Mouse (Mus musculus) erythroblast, adult 5-6 weeks (primary cell): ENCODE measurements at regions not wholly inside any gene's neighbourhood (a gene's known extent, or its start where the extent isn't known, plus 50 kb on each side); places are given as distances from the start of the nearest gene placed in this dataset.

Experiments used
- ATAC-seq: replicated peaks from 2 replicates; pipeline ENCODE4 v1.8.0; 2016; ENCODE audit warnings: moderate number of reproducible peaks, mild to moderate bottlenecking, moderate TSS enrichment, inconsistent platforms; ENCODE audit not compliant: poor library complexity, low FRiP score, severe bottlenecking

DNA sequence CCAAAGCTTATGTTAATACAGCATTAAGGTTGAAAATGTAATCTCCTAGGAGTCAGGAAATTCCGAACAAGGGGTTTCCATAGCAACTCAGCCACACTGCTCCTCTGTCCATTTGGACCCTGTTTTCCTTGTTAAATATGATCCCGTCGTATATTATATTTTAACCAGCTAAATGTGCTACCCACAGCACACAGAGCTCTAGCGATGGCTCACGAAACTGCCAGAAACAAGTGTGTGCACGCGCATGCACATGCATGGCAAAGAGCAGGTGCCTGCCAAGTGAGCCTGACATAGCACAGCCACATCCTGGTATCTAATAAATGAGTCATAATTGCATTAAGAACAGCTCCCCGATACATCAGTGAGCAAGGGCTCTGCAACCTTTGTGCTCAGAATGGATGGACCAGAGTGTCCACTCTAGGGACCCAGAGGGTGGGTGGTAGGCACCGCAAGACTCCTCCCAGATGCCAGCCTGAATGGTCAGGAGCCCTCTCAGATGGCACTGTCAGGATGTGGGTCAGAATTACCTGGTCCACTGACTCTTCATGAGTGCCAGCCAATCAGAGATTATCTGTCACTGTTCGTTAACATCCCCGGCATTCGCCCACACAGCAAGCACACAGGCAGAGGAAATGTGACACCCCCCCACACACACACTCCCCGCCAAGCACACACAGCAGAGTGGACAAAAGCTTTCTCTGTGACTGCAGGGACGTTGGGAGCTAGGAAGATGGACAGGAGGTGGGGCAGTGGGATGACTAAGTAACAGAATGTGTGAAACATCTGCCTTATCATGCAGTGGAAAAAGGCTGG is 272.8 kb upstream of the Zmiz1 start:
- ATAC-seq = no peak

DNA sequence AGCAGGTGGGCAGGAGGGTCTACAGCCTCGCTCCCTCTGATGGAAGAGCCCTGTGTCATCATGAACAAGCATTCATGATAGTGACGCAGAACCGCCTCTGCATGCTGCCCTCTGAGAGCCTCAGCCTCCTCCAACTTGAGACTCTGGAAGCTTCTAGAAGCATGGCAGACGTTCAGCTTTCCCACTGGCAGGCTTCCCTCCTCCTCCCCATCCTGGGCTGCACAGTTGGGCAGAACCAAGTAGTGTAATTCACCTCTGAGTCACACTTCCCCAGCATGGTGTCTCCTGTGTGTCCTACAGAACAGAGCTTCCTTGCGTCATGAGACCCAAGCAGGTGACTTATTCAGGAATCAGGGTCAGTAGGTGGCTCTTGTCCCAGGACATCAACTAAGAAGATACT is 271.3 kb upstream of the Zmiz1 start:
- no peak for ATAC-seq

DNA sequence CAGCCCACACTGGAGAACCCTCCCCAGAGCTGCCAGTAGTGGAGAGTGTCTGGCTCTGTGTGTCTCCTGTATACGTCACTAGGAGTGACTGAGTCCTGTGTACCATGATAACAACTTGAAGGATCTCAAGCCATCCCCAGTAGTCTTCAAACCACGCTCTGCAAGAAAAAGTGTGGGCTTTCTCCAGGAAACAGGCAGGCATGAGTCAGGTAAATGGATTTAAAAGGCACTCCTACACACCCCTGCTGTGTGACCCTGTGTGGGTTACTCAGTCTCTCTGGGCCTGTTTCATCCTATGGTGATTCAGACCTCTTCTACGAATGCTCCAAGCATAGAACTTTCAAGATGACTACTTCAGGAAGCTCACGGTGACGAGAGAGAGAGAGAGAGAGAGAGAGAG is 269.7 kb upstream of the Zmiz1 start:
- ATAC-seq = no peak

DNA sequence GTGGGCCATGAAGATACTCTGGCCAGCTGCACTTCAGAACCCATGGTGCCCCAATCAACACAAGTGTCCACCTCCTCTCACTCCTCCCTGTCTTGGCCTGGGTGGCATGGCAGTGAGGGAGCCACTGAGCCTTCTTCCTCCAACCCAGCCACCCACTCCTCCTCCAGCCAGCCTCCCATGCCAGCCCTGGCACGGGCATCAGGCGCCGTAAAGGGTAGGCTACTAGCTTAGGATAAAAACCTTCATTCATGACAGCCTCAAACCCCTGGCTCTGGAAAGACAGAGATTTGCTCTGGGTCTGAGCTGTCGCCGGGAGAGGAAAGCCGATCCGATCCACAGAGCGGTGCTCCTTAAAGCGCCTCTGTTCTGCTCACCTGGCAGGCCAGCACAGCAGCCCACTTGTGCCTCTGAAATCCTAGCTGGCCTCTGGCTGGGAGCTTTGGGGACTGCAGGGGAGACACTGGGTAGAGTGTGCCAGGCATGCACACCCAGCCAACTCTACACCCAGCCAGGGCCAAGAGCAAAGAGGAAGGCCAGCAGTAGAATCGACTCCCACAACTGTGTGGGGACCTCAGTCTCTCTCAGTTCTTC is 268.2 kb upstream of the Zmiz1 start:
- ATAC-seq = no peak

DNA sequence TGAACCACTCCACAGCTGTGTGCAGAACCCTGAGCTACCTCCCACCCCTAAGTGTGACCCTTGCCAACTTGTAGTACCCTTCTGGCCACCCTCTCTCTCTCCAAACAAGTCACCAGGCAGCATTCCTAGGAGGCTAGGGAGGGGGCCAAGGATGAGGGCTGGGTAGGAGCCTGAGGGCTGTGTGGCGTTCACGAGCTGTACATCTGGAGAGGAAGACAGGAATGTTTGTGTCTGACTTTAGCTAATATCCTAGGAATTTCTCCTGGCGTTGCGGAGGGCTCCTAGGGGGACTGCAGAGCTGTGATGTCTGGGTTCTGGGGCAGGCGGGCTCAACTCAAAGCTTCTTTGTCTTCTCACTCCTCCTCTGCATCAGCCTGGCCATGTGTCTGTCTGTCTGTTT is 262.2 kb upstream of the Zmiz1 start:
- no peak for ATAC-seq

DNA sequence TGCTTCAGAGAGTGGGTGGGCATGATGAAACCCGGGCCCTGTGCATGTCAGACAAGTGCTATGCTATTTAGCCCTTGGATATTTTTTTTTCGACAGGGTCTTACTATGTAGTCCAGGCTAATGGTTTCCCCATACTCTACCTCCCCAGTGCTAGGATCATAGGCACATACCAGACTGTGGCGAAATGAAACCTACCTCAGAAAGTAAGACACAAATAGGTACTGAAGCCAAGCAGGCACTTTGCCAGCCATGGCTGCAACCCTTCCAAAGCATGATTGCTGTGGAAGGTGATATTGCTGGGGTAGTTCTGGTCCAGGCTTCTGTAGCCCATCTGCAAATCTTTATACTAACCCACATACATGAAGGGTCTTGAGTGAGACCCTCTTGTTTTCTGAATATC is 259.1 kb upstream of the Zmiz1 start:
- no peak for ATAC-seq

DNA sequence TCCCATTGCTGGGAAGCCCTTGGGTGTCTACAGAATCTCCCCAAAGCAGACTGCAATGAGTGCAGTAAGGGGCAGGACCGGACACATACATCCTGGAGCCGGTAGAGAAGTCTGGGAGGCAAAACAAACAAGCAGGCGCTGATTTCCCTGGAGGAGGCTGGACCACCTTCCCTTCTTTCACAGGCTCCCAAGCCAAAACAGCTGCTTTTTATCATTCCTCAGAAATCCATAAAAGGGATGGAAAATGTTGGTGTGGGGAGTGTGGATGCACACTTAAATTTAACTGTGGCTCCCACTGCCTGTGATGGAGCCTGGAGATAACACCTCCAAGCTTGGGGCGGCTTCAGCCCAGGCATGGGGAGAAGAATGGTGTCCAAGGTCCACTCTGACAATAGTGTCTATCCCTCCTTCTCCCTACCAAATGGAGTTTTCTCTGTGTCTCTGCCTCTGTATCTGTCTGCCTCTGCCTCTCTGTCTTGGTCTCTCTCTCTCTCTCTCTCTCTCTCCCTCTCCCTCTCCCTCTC is 258.3 kb upstream of the Zmiz1 start:
- no peak for ATAC-seq

DNA sequence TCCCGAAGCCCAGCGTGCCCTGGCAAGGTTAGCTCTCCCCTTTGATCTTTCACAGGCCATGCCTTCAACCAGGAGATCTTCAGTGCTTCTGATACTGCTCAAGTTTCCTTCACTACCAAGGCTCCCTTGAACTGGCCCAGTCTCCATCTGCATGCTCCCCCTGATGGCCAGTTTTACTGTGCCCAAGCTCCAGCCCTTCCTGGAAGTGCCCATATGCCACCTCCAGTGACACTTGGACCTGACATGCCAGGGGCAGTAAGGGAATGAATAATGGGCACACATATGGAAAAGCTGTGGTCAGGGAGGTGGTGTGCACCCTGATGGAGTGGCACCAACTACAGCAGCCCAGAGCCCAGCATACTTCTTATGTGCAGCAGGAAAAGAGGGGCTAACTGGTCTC is 256.7 kb upstream of the Zmiz1 start:
- ATAC-seq = no peak

DNA sequence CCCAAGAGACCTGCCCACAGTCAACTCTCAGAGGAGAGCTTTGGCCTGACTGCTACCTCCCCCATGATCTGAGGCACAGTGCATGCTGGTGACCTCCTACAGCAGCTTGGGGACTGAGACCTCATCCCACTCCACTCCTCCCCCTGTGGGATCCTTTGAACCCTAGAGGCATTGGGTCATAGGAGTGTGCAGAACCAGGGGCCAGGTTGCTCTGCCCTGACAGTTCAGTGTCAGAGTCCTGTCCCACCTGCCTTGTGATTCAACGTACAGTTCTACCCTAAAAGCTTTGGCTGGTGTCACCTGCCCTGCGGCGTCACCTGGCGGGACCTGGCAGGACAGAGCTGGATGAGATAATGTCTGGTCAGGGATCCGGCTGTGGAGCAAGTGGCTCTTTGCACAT is 254.9 kb upstream of the Zmiz1 start:
- no peak for ATAC-seq

DNA sequence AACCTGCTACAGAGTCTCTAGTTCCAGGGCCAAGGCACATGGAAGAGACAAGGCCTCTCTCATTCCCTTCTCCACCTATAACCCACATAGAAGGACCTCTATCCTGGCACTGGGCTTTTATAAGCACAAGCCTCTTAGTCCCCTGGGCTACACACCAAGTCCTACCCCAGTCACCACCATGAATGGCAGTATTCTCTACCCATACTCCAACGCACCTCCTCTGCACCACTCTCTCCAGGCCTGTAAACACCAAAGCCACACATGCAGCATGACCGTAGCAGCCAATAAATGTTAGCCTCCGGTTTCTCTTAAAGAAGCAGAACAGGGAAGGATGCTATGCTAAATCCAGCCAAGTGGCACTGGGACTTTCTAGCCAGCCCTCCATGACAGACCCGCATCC is 252.1 kb upstream of the Zmiz1 start:
- no peak for ATAC-seq

DNA sequence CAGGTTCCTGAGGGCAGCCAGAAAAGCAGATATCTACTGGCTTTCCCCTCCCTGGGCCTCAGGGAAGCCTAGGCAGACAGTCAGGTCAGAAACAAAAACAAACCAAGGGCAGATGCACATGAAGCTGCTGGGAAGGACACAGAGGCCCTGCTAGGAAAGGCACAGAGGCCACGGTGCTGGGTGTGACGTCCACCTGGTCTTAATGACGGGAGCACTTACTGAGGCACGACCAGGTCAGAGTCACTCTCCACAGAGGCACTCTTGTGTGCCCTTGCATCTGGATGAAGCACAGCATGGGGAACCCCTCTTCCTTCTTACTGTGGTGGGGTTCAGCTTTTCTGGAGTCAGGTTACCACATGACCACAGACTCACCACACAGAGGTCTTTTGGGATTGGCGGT is 251.6 kb upstream of the Zmiz1 start:
- no peak for ATAC-seq

DNA sequence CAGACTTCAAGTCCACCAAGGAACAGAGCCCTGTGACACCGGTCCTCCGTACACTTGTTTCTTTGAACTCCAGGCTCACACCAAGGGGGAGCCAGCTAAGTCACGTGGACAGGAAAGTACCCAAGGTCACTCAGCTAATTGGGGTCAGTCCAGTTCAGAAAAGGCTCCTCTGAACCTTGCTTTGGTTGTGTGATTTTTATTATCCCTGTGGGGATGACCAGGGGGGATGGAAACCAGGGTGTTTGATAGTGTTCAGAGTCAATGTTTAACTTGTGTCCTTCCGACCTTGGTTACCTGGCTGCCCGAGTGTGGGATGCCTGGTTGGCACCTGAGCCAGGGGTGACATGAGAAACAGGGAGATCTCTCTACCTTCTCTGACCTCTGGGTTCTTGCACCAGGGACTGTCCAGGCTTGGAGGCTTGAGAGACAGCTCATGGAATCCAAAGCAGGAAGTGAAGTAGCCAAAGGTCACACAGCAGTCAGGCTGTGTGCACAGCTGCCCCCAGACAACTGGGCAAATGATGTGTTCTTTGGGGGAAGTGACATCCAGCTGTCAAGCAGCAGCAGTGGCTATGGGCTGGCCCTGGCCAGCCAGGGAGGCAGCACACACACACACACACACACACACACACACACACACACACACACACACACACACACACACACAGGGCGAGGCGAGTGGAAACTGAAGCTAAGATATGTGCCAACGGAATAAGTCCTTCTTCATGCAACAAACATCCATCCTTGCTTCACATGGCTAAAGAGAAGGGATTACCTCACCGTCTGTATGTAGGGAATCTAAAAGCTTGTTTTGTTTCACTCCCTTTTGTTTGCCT is 250.5 kb upstream of the Zmiz1 start:
- ATAC-seq = no peak

DNA sequence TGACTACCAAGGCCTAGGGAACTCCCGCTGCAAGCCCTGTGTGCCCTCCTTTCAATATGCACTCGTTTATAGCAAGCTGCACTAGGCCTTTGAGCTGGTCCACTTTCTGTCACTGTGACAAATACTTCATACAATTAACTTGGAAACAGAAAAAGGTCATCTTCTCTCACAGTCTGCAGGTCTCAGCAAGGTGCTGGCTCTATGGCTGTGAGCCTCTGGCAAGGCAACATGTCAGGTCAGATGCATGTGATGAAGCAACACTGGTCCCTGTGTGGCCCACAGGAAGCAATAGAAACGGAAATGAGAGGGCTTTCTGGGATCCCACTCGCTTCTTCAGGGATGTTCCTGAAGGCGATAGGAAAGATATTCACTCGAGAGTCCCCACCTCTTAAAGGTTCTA is 245.9 kb upstream of the Zmiz1 start:
- ATAC-seq = no peak

DNA sequence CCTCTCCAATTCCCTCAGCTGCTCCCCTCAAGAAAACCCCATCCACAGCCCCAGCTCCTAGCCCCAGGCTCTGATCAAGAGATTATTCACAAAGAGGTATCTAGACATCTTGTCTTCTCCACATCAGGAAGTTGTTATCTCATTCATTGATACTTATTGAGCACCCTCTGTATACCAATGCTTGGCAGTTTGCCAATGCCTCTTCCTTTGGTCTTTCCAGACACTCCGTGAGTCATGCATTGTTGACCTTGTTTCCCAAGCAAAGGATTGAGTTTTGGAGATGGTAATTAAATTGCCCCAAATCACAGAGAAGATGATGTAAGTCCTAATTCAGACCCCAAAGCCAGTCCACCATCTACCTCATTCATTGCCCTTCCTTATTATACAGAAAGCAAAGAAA is 235.9 kb upstream of the Zmiz1 start:
- ATAC-seq = no peak

DNA sequence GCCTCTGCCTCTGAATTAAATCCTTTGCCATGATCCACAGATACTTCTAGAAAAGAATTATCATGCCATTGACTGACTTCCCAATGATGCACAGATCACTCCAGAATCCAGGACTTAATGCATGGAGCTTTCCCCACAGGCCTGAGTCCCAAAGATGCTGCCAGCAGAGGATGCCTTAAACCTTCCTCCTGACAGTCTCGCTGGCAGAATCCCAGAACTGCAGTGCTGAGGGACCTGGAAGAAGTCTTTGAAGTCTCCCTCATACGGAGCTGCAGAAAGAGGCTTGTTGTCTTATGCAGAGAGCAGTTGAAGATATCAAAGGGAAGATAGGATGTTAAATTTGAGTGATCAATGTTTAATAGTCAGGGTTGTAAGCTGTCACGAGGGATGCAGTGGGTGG is 233.8 kb upstream of the Zmiz1 start:
- ATAC-seq = no peak

DNA sequence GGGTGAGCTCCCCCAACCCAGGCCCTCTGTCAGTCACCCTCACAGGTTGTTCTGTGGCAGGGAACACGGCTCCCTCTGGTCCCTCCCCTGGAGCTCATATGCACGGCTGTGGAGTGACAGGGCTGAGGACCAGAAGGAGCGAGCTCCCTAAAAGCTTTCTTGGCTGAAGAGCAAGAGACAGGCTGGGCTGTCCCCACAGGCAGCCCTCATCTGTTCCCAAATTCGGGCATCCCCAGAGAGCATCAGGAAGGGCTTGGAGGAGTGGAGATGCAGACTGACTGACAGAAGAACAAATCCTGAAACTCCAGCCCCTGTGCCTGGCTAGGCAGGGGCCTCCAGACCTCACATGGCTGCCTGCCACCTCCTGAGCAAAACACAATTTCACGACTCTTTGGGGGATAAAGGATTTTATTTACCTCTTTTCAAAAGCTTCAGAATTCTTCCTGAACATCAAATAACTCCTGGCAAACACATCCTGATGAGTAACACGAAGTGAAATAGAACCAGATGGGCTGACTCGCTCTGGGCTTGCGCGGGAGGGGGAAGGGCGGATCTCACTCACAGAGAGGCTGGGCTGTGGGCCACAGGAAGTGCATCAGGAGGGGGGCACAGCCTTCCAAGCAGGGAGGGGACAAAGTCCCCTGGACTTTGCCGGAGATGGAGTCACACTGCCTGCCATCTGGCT is 232.7 kb upstream of the Zmiz1 start:
- no peak for ATAC-seq

DNA sequence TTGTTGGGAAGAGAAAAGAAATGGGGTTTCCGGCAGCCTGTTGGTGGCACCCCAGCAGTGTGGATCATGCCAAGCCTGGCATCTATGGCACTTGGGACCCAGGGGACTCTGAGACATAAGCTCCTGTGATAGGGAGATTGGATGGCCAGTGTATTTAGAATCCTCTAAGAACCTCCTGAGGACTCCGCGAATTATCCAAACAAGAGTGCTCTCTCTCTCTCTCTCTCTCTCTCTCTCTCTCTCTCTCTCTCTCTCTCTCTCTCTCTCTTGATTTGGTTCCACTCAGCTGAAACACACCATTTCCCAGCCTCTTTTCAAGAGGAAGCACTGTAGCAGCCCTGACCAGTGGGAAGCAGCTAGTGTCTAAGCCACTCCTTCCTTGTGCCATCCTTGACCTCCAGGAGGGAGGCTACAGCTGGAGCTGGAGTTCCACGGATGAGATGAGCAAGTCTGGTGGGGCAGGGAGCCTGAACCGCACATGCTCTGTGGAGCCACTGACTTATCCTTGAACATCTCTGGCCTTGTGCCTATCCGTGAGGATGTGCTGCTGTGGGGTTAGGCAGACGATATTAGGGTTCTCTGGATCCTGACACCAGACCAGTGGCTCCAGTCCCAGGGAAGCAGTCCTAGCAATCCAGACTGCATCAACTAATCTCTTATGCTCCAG is 232.0 kb upstream of the Zmiz1 start:
- ATAC-seq = no peak

DNA sequence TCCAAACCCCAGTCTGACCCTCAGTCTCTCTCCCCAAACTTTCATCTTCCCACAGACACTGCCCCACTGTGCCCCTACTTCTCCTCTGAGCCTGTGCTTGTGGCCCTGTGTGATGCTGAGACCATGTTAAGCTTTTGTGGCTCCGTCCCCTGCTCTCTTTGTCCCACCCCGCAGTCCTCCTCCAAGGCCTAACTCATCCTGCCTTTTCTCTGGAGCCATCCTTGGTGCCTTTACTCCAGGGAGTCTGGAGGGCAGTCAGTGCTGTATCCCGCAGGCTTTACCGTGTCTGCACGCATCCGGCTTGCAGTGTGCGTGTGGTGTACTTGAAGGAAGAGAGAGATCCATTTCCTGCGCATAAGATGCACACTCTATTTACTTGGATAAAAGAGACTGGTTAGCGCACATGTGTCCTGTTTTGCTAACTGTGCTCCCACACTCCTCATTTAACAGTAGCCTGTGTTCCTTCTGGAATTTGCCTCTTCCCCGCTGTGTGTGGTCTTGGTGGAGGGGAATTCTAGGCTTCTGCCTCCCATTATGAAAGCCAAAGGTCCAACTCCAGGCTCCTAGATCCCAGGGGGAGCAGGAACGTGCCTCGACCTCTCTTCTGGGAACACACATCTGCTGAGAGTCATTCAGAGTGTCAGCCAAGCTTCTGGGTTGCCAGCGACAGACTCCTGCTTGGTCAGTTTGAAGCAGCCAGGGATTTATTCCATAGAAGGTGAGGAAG is 230.5 kb upstream of the Zmiz1 start:
- ATAC-seq = no peak

DNA sequence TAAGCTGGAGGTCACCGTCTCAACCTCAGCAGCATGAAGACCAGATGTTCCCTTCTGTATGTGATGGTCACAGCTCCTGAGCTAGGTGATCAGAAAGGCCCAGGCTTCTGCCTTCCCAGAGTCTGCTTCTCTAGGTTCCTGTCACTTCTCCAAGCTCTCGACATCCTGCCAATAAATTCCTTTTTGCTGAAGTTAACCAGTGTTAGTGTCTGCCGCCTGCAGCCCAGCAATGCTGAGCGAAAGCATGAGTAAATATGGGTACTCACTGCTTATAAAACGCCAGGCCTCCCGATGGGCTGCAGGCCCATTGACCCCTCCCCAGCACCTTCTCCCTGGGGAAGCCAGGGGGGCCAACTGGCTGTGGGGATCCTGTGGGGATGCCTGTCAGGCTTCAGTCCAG is 229.4 kb upstream of the Zmiz1 start:
- no peak for ATAC-seq
